Mouse (Mus musculus): ENCODE data around the gene Olfr572. TPM values are rescaled to one million over a fixed set of nuclear protein-coding genes. Genes with fewer than 3 reads are reported as not detected.

Gene Olfr572
- not detected for total RNA-seq (2021)

- intact Hi-C loops (cut with DNase I), result no loop called here
Observed at GRCm38 (mm10) chr7:102924109-102924508, at the start of gene Olfr572. Olfr572 (plus strand) TSS chr7:102924409.

GRCm38 (mm10) chr7:102876822-102877221 lies 47.4 kb upstream of the Olfr572 start, which contains the start of gene Olfr568:
Olfr568 (plus strand) TSS chr7:102877122.
- DNase-seq (ENCODE audit: low spot score), result no peak

More at GRCm38 (mm10) chr7:102924109-102924508, at the start of gene Olfr572:
- no peak for DNase-seq (ENCODE audit: low spot score)

GRCm38 (mm10) chr7:102890782-102891181 lies 33.4 kb upstream of the Olfr572 start, which contains the start of gene Olfr569:
Olfr569 (minus strand) TSS chr7:102890882.
- no peak for DNase-seq (ENCODE audit: low spot score)
- intact Hi-C loops (cut with DNase I), result no loop called here

More at GRCm38 (mm10) chr7:102876822-102877221, 47.4 kb upstream of the Olfr572 start, which contains the start of gene Olfr568:
- intact Hi-C loops (cut with DNase I), result no loop called here

GRCm38 (mm10) chr7:102915261-102915660 lies 8.9 kb upstream of the Olfr572 start:
- DNase-seq (ENCODE audit: low spot score), result no peak
- intact Hi-C loops (cut with DNase I), result no loop called here

DNA sequence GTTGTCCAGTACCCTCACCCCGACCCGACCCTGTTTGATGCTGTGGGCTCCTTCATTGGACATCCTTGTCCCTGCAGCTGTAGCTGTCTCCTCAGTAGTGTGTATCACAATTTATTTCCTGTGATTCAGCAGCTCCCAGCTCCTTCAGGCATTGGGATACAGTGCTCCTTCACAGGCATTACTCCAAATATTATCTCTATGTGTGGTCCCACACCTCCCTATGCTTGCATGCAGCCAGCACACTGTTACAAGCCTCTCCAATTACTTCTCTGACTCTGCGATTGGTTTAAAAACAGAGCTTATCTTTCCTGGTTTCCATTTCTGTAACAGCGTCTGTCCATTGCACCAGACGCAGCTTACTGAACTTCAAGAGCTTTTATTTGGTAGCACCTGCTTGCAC lies 7.8 kb upstream of the Olfr572 start:
- intact Hi-C loops (cut with DNase I), result no loop called here
- no peak for DNase-seq (ENCODE audit: low spot score)

DNA sequence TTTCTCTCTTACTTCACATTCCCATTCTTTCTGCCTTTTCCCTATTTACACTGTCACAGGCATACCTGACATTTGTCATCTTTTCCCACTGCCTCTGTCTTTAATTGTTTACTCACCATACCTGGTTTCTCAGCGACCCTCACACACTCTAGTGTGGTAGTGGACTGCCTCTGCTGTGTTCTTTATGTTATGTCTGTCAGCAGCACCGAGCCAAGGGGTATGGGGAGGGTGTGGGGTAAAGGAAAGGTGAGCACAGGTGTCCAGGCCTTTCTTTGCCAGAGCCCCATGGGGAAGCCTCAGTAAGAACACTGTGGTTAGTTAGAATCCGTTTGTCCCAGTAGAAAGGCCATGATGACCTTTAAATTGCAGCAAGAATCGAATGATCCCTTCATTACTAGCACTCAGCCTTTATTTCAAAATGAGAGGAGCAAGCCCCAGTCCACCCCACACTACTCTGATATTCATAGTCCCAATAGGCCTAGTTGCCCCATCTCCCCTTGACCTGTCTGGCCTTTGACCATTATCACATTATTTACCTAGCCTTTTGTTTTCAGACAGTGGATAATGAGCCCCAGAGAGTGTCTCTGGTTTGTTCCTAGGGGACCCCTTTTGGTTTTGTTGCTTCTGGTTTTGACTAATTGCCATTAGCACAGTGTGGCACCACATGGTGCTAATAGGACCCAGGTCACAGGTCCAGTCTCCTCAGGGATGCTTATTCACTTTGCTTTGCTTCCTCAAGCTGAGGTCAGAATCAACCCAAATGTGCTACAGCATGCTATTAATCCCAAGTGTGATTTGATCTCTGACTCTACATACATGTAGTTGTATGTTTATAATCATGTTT lies 7.0 kb upstream of the Olfr572 start, which contains the start of gene Olfr571:
TSS of gene Olfr571 (minus strand) at position 505 of the 844 bp plus-strand sequence.
- DNase-seq (ENCODE audit: low spot score), result no peak
- intact Hi-C loops (cut with DNase I), result no loop called here

GRCm38 (mm10) chr7:102919632-102920031 lies 4.6 kb upstream of the Olfr572 start:
- DNase-seq (ENCODE audit: low spot score), result no peak
- intact Hi-C loops (cut with DNase I), result loop anchor here (1.0 kb wide), 2 partner anchors 254 to 406 kb away; no protein-coding TSS in a partner anchor

- DNase-seq (ENCODE audit: low spot score), result no peak
- intact Hi-C loops (cut with DNase I), result no loop called here
Observed at GRCm38 (mm10) chr7:102927105-102927504, 2.9 kb downstream of the Olfr572 start.

DNA sequence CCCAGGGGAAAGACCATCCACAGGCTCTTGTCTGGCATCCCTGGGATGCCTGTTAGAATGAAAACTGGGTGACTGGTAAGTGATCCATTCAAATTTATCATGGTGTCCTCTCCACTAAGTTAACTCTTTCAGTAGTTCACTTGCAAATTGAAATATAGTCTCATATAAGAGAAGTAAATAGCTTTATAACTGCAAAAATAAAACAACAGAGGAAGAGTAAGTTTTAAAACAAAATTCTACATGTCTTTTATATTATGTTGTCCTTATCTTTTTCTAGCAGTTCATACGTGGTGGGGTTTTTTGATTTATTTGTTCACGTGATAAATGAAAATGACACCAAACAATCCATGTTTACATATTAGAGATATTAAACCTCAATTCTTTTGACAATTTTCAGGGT lies 18.3 kb downstream of the Olfr572 start, which contains the start of gene Olfr573-ps1:
TSS of gene Olfr573-ps1 (minus strand) at position 101 of the 400 bp plus-strand sequence.
- DNase-seq (ENCODE audit: low spot score), result no peak
- intact Hi-C loops (cut with DNase I), result no loop called here

DNA sequence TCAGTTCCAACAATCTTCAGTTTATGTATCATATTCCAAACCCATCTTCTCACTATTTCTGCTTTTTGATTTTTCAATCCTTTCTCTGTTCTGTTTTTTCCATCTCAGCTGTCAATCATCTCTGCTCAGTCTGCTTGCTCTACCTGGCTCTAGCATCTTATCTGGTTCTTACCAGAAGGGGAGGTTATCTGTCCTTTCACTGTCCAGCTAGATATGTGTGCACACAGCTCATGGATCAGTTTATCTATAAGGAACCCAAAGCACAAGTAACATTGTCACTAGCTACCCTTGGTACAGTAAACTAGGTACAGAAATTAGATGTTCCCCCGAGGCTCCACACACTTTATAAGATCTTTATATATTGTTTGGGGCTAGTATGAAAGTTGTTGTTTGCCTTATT lies 19.2 kb downstream of the Olfr572 start:
- DNase-seq (ENCODE audit: low spot score), result no peak
- intact Hi-C loops (cut with DNase I), result no loop called here

GRCm38 (mm10) chr7:102948167-102948566 lies 24.0 kb downstream of the Olfr572 start, which contains the start of gene Olfr574:
Olfr574 (plus strand) TSS chr7:102948467.
- no peak for DNase-seq (ENCODE audit: low spot score)
- intact Hi-C loops (cut with DNase I), result no loop called here

- intact Hi-C loops (cut with DNase I), result no loop called here
- no peak for DNase-seq (ENCODE audit: low spot score)
Observed at GRCm38 (mm10) chr7:102950732-102951131, 26.5 kb downstream of the Olfr572 start.

DNA sequence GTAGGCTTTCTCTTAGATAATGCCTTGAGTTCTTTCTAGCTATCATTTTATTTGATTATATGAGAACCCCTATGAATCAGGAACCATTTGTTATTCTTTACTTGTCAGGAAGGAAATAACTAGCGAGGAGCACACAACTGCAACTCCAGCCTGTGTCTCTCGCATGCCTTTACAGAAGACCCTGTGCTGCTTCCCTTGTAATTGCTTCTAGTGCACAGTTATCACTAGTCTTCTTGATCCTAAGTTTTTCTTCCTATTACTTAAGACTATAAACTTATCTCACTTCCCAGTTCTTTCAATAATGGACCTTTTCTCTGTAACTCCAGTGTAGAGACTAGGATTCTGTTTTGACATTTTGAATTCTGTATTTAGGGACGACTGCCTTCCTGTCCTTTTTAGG lies 33.9 kb downstream of the Olfr572 start:
- intact Hi-C loops (cut with DNase I), result no loop called here
- DNase-seq (ENCODE audit: low spot score), result no peak

GRCm38 (mm10) chr7:102958593-102958992 lies 34.4 kb downstream of the Olfr572 start, which contains the start of gene Olfr575:
Olfr575 (minus strand) TSS chr7:102958775.
- no peak for DNase-seq (ENCODE audit: low spot score)

DNA sequence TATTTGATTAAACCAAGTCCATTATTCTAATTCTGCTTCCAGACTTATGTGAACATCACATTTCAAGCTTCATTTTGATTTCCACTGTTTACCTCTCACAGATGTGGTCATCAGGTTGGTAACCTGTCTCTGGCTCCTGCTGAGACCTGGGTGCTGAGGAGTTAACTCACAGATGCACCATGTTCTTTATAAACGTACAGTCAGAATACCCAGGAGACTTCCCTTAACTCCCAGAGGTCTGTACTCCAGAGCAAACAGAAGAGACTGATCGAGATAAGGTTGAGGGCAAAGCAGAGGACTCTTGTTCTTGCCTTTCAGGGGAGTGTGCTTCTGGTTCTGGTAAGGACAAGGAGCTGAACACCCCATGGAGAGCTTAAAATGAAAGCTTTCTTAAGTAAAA lies 38.2 kb downstream of the Olfr572 start, which contains the start of gene Olfr576:
TSS of gene Olfr576 (plus strand) at position 301 of the 400 bp plus-strand sequence.
- intact Hi-C loops (cut with DNase I), result no loop called here
- no peak for DNase-seq (ENCODE audit: low spot score)

More at GRCm38 (mm10) chr7:102958593-102958992, 34.4 kb downstream of the Olfr572 start, which contains the start of gene Olfr575:
- intact Hi-C loops (cut with DNase I), result no loop called here

DNA sequence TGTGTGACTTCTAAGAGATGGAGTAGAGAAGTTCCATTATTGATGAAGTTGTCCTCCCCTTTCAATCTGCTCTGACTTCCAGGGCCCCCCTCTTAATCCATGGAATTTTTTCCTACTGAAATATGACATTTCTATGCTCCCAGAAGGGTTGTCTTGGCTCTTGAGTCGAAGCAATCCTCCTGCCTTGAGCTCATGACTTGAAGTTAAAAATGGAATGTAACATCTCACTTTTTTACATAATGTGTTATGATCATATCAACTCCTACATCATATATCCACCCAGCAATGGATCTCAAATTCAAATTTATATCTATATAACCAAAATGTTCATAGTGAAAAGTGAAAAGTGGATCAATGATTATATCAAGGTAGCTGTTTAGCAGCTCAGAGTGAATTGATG lies 50.2 kb downstream of the Olfr572 start:
- DNase-seq (ENCODE audit: low spot score), result no peak
- intact Hi-C loops (cut with DNase I), result no loop called here

DNA sequence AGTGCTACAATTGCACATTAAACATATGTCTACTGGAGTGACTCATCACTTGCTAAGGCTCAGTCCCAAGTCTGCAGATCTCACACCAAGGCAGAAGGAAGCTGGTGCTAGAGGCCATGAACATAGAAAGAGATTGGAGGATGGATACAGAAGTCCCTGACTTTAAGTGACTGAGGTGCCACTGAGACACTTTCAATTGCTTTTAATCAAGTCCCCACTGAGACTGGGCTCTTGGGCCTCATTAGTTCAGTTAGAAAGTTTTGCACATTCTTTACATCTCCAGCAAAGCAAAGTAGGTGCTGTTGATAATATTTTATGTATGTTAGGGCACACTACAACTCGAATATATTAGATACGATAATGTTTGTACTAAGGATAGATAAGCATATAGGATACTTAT lies 51.6 kb downstream of the Olfr572 start, which contains the start of gene Olfr577:
TSS of gene Olfr577 (minus strand) at position 101 of the 400 bp plus-strand sequence.
- intact Hi-C loops (cut with DNase I), result no loop called here

More for the DNA sequence above, 51.6 kb downstream of the Olfr572 start, which contains the start of gene Olfr577:
- DNase-seq (ENCODE audit: low spot score), result no peak

All from heart, postnatal 25 days (tissue).